Mouse (Mus musculus): Measurements from ENCODE around the gene Plcl2.

The Plcl2 gene

GRCm38 (mm10) chr17:50735955-50736533 lies 226.8 kb downstream of the Plcl2 start:
- no peak for DNase-seq (ENCODE audit: low read depth)

GRCm38 (mm10) chr17:50737068-50737467 lies 227.9 kb downstream of the Plcl2 start:
- DNase-seq (ENCODE audit: low read depth): no peak
